In the genomic region with DNA sequence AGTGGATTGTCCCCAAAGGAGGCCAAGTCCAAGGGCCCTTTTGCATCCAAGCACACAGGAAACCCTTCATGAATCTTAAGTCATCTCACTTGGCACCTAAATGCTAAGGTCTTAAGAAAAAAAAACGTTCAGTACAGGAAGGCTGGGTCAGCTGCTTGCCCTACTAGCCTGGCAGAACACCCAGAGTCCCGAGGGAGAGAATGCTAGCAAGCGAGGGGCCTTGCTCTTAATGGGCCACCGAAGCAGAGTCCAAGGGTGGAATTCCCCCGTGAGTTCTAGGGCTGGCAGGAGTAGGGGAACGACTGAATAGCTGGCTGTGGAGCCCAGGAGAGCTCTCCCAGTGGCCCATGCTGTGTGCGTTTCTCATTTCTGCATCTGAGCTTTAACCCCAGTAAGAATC, we compare ENCODE assay signal across 12 mouse cellular contexts. TPM values are rescaled to one million over a fixed set of nuclear protein-coding genes. Genes with fewer than 3 reads are reported as not detected.
DNase-seq lines count a peak whose midpoint lies in the region; ATAC-seq lines count a peak whose summit lies in the region.
"Had no signal": no experiment of that assay in that cellular context is flagged by ENCODE, and none has a peak within 500 bp of the region (broad histone marks: within the 10 kb centered on the region; RNA-seq: fewer than 3 reads in every experiment).

No protein-coding gene starts in this region.

- H3K27ac ChIP-seq in hindbrain, embryonic 10.5 days, result peak overlapping the region; percentile 59; the same call in 1 of the 2 replicates
- H3K27ac ChIP-seq in hindbrain, embryonic 16.5 days (ENCODE audit: low read depth, low read length), result no peak overlapping the region
- H3K27ac ChIP-seq: forebrain, embryonic 15.5 days; limb, embryonic 13.5 days; neural tube, embryonic 13.5 days had no signal

- peaks cover 19% of the 10 kb centered on the region; the same call in 1 of the 2 replicates for H3K4me1 ChIP-seq in hindbrain, embryonic 10.5 days (replicated peaks)
- H3K4me1 ChIP-seq in hindbrain, embryonic 16.5 days (ENCODE audit: control insufficient read depth, insufficient read depth, low read depth, low read length), result no peaks in the 10 kb centered on the region
- H3K4me1 ChIP-seq: forebrain, embryonic 15.5 days; limb, embryonic 13.5 days; neural tube, embryonic 13.5 days had no signal

- peaks cover 8% of the 10 kb centered on the region; the same call in 1 of the 2 replicates for H3K9me3 ChIP-seq in hindbrain, embryonic 10.5 days
- no peaks in the 10 kb centered on the region for H3K9me3 ChIP-seq in hindbrain, embryonic 16.5 days (ENCODE audit: control insufficient read depth, low read length)
- H3K9me3 ChIP-seq: forebrain, embryonic 15.5 days; limb, embryonic 13.5 days; neural tube, embryonic 13.5 days had no signal

- H3K36me3 ChIP-seq in hindbrain, embryonic 10.5 days, result no peaks in the 10 kb centered on the region
- H3K36me3 ChIP-seq in hindbrain, embryonic 16.5 days (ENCODE audit: control insufficient read depth, insufficient read depth, low read length), result no peaks in the 10 kb centered on the region
- H3K36me3 ChIP-seq: forebrain, embryonic 15.5 days; limb, embryonic 13.5 days; neural tube, embryonic 13.5 days had no signal

- no peak overlapping the region for H3K4me3 ChIP-seq in hindbrain, embryonic 10.5 days
- H3K4me3 ChIP-seq in hindbrain, embryonic 16.5 days (ENCODE audit: low read length), result no peak overlapping the region
- H3K4me3 ChIP-seq: forebrain, embryonic 15.5 days; limb, embryonic 13.5 days; neural tube, embryonic 13.5 days had no signal

- no peak for ATAC-seq in hindbrain, embryonic 16.5 days
- no peak for ATAC-seq in activated CD4-positive, CD25-positive, alpha-beta regulatory T cell, adult 4 months
- ATAC-seq: forebrain, embryonic 15.5 days had no signal

- DNase-seq in adrenal gland, postnatal 25 days, result peak; percentile 42
- DNase-seq in adrenal gland, adult (ENCODE audit: inconsistent age in 2 of 2, low spot score in 1 of 2), result no peak
- DNase-seq in hindbrain, embryonic 10.5 days (ENCODE audit: low spot score), result no peak
- DNase-seq in thymus, postnatal 25 days, result peak; percentile 36
- DNase-seq in thymus, adult 18-20 months, result no peak
- DNase-seq in testis, postnatal 10 days (ENCODE audit: low spot score), result peak; percentile 46

- H3K9ac ChIP-seq in hindbrain, embryonic 16.5 days (ENCODE audit: low read depth, low read length), result no peak overlapping the region
- H3K9ac ChIP-seq: forebrain, embryonic 15.5 days; limb, embryonic 13.5 days; neural tube, embryonic 13.5 days had no signal

- 67% methylated on average over 7 of the region's 7 CpGs for WGBS in hindbrain, embryonic 10.5 days
- 61% methylated on average over 7 of the region's 7 CpGs for WGBS in hindbrain, embryonic 16.5 days

- H3K27me3 ChIP-seq in hindbrain, embryonic 10.5 days (ENCODE audit: insufficient read depth, poor library complexity, severe bottlenecking), result 0 out of 2 replicates have a peak, but pooled peaks cover 3% of the 10 kb centered on the region
- H3K27me3 ChIP-seq in hindbrain, embryonic 16.5 days (replicated peaks; ENCODE audit: control insufficient read depth, insufficient read depth, low read length), result no peaks in the 10 kb centered on the region
- H3K27me3 ChIP-seq: forebrain, embryonic 15.5 days; limb, embryonic 13.5 days; neural tube, embryonic 13.5 days had no signal

- H3K4me2 ChIP-seq in hindbrain, embryonic 16.5 days (ENCODE audit: low read length), result no peak overlapping the region
- H3K4me2 ChIP-seq: forebrain, embryonic 15.5 days; limb, embryonic 13.5 days; midbrain, embryonic 11.5 days; neural tube, embryonic 13.5 days had no signal

RNA-seq across cellular contexts. Expression of a gene that starts 2.3 kb away (rescaled TPM):
- 0.71 and 0.82 TPM in 2 replicates for total RNA-seq in adrenal gland, postnatal 25 days (2021)
- 0.07 and 0.08 TPM in 2 replicates for polyA plus RNA-seq in hindbrain, embryonic 10.5 days (2016; fragmentation: Nextera tagmentation; extraction: Ambion mirVana)
- polyA plus RNA-seq in hindbrain, embryonic 16.5 days (2015; fragmentation: Nextera tagmentation; extraction: Ambion mirVana), result 0.14 and 0.41 TPM in 2 replicates
- polyA plus RNA-seq in activated CD4-positive, CD25-positive, alpha-beta regulatory T cell, adult 4 months (2017; shearing (Covaris generic)), result under 1 TPM in 1 of 2 experiments, not detected in 1; 0.33 TPM

RNA-seq across cellular contexts. Expression of a gene that starts 23.2 kb away (rescaled TPM):
- total RNA-seq in adrenal gland, postnatal 25 days (2021), result 20.1 and 25.4 TPM in 2 replicates
- polyA plus RNA-seq in hindbrain, embryonic 10.5 days (2016; fragmentation: Nextera tagmentation; extraction: Ambion mirVana), result 29.7 and 33.5 TPM in 2 replicates
- 32.8 and 33.8 TPM in 2 replicates for polyA plus RNA-seq in hindbrain, embryonic 16.5 days (2015; fragmentation: Nextera tagmentation; extraction: Ambion mirVana)
- polyA plus RNA-seq in activated CD4-positive, CD25-positive, alpha-beta regulatory T cell, adult 4 months (2017; shearing (Covaris generic)), result 10 to 100 TPM; 23.4 to 30.7 TPM

RNA-seq across cellular contexts. Expression of a gene that starts 39.0 kb away (rescaled TPM):
- 16.9 and 26.0 TPM in 2 replicates for total RNA-seq in adrenal gland, postnatal 25 days (2021)
- polyA plus RNA-seq in hindbrain, embryonic 10.5 days (2016; fragmentation: Nextera tagmentation; extraction: Ambion mirVana), result 6.2 and 6.7 TPM in 2 replicates
- polyA plus RNA-seq in hindbrain, embryonic 16.5 days (2015; fragmentation: Nextera tagmentation; extraction: Ambion mirVana), result 17.8 and 18.4 TPM in 2 replicates
- polyA plus RNA-seq in activated CD4-positive, CD25-positive, alpha-beta regulatory T cell, adult 4 months (2017; shearing (Covaris generic)), result not detected

RNA-seq across cellular contexts. Expression of a gene that starts 49.5 kb away (rescaled TPM):
- total RNA-seq in adrenal gland, postnatal 25 days (2021), result 92.4 and 108 TPM in 2 replicates
- polyA plus RNA-seq in hindbrain, embryonic 10.5 days (2016; fragmentation: Nextera tagmentation; extraction: Ambion mirVana), result 28.8 and 31.3 TPM in 2 replicates
- 118 and 122 TPM in 2 replicates for polyA plus RNA-seq in hindbrain, embryonic 16.5 days (2015; fragmentation: Nextera tagmentation; extraction: Ambion mirVana)
- polyA plus RNA-seq in activated CD4-positive, CD25-positive, alpha-beta regulatory T cell, adult 4 months (2017; shearing (Covaris generic)), result 10 to 100 TPM; 23.6 to 29.0 TPM

Comparison
In these comparisons a context has a peak if more than half of its experiments do, and no peak if none do; other contexts are left out.
1. DNase-seq: peak in adrenal gland, postnatal 25 days (single experiment), thymus, postnatal 25 days (single experiment) and testis, postnatal 10 days (single experiment); none in adrenal gland, adult (0 of 2), hindbrain, embryonic 10.5 days (single experiment) and thymus, adult 18-20 months (0 of 2).